Mouse (Mus musculus): ENCODE data around the gene Mag.
"Not testable (repeated sequence)": the region's sequence is repeated elsewhere in the genome, so short reads cannot be mapped to it uniquely, and the experiment has no call there.

Mag gene

DNA sequence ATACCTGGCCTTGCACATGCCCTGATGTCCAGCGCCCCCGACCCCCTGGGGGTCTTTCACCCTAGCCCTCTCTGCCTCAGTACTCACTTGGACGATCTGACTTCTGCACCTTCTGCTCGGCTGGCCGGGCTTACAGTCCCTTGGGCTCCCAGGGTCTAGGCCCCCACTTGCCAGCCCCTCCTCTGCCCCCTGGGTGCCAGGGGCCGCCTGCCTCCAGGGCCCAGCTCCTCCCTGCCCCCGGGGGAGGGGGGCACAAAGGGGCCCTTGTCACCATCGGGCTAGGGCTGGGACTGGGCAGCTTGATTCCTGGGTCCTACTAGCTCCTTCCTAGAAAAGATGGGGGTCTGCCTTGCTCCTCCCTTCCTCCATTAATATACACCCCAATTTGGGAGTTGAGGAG, at the start of gene Mag:
Gene Mag, minus strand, starts transcription at position 142 of the 400 bp plus-strand sequence.
- DNase-seq (ENCODE audit: low spot score in 2 of 2): no peak

DNA sequence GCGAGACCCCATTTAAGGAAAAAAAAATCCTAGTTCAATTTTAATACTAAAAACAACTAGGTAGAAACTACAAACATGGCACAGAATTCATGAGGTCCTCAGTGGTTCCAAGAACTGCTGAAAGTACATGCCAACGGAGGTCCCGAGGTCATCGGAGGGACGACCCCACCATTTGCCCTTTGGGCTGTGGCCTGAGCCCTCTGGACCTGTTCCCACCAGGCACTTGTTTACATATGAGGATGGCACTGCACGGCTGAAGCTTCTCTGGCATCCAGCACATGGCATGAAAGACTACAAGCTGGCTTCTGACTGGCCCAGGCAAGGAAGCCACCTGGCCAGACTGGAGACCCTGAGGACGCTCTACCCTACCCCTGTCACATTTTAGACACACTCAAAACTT, 49.7 kb upstream of the Mag start:
- no peak for DNase-seq (ENCODE audit: low spot score in 2 of 2)

DNA sequence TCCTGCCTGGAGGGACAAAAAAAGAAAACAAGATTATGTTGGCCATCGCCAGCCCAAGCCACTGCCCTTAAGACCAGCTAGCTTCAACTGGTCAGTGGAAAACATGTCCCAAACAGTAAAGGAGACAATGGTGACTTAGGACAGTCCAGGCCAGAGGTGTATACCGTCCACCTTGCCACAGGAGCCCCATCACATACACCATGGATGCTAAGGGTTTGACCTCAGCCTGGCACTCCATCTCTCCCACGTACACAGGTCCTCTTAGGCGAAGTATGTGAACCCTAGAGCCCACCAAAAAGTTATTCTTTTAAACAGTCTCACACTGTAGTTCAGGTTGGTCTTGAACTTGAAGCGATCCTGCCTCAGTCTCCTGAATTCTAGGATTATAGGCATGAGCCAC, 48.2 kb upstream of the Mag start:
- DNase-seq (ENCODE audit: low spot score in 2 of 2): no peak

DNA sequence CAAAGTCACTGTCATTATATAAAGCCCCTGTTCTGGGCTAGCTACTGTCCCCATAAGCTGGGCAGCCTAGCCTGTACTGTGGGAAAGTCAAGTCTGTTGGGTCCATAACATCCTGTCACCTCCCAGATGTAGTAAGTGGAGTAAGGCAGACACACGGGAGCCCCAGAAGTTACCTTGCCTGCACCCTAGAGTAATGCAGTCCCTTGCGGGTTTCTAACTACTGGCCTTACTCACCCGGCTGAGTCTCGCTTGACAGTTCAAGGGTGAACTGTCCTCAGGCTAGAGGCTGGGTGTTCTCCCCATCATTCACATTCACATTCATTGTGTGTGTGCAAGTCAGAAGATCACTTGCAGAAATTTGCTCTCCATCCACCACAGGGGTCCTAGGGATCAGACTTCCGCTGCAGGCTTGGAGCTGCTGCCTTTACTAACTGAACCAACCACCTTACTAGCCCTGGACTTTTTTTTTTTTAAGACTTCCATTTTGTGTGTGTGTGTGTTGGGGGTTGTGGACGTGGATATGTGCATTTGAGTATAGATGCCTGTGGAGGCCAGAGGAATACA, 45.2 kb upstream of the Mag start:
- DNase-seq (ENCODE audit: low spot score in 2 of 2): no peak

DNA sequence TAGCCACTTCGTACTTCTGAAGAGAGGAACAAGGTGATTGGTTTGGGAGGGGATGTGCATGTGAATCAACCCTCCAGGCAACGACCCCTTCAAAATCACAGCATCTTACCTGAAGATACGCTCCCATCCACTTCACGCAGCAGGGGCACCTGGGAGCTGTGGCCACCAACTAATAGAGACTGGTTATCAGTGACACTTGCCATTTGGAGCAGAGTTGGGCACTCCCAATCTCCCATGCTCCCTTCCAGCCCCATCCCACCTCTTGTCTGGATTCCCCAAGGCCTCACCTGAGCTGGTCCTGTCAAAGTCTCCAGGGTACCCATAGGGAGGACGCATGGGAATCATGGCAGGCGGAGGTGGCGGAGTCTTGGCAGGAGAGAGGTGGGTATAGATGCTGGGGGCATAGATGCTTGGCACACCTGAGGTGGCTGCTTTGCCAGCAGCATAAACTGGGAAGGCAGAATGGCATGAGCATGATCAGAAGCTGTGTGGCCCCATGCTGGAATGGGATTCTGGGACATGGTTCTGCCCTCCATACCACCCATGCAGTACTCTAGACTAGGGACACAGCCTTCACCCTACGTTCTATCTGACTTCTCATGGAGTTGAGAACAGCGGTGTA, 44.3 kb upstream of the Mag start:
- no peak for DNase-seq (ENCODE audit: low spot score in 2 of 2)

DNA sequence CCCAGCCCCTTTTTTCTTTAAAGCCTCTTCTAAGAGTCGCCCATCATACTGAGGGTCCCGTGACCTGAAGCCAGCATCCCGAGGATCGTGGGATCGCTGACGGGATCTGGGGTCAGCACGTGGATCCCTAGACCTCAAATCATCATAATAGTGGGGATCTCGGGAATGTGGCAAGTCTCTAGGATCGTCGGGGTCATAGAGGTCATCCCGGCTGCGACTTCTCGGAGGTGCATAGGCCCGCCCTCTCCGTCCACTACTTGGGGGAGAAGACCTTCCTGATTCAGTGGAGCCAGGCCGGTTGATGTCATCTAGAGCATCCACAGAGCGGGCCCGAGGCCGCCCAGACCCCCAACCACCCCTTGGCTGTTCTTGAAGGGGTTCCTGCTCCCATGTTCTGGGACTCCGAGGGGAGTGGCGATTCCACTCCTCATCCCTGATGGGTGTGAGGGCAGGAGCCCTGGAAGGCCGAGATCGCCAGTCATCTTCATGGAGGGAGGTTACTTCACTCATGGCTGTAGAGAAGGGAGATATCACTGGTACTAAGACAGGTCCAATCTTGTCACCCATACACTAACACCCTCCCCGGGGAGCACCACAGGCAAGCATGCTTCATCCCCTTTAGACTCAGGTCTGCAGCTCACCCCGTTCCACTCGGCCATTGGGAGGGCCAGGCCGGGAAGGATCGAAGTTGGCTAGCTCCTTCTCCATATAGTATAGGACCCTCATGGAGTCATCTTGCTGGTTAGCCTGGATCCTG, 43.6 kb upstream of the Mag start:
- no peak for DNase-seq (ENCODE audit: low spot score in 2 of 2)

DNA sequence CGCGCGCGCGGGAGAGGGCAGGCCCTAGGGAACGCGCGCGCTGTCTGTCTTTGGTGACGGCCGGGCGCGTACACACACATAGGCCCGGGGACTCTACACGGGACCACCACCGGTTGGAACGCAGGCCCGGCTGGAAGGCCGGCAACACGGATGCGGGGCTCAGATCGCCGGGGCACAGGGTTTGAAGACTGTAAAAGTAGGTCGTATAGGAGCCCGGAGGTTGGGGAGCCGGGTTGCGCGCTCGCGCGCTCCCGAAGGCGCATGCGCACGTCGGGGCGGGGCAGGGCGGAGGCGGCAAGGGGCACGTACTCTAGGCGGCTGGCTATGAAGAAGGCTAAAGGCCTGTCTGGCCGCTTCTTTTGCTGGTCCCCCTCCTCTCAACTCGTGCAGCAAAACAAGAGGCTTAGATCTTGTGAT, 42.7 kb upstream of the Mag start:
- peak; percentile 91 to 95 for DNase-seq (ENCODE audit: low spot score in 2 of 2)

DNA sequence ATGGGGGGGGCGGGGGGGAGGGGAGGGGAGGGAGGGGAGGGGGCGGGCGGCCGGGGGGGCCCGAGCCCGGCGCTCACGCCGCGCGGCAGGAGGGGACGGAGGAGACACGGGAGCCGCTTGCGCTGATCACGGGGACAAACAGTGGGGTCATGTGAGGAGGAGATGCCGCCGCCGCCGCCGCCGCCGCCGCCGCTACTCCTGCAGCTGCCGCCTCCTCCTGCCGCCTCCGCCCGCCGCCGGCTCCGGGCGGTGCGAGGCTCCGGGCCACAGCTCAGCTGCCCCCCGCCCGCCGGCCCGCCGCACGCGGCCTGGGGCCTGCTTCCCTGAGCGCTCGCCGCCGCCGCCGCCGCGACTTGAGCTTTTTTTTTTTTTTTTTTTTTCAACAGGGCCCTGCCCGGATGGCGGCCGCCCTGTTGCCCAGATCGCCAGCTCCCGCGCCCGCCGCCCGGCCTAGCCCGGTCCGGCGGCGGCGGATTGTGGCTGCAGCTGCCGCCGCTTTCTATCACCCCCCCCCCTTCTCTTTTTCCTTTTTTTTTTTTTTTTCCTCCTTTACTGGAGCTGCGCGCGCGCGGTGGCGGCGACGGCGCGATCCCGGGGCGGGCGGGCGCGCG, 42.2 kb upstream of the Mag start, which contains the start of gene Usf2:
Gene Usf2, minus strand, starts transcription at position 48 of the 611 bp plus-strand sequence.
- DNase-seq (ENCODE audit: low spot score in 2 of 2): peak; percentile 50 to 75

DNA sequence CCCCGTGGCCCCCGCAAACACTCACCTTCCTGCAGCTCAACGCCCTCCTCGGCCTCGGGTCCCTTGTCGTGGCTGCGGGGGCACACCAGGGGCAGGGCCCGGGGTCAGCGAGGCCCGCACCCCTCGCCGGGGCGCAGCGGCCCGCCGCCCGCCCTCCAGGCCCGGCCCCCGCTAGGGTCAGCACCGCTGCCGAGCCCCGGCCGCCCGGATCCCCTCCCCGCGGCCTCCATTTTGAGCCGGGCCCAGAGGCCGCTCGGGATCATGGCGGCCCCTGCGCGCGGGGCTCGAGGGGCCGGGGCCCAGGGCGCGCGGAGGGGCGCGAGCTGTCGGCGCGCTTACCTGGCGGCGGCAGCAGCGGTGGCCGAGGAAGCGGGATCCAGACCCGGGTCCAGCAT, 41.7 kb upstream of the Mag start:
- peak in 1 of 2 experiments; percentile 51 for DNase-seq (ENCODE audit: low spot score in 2 of 2)

DNA sequence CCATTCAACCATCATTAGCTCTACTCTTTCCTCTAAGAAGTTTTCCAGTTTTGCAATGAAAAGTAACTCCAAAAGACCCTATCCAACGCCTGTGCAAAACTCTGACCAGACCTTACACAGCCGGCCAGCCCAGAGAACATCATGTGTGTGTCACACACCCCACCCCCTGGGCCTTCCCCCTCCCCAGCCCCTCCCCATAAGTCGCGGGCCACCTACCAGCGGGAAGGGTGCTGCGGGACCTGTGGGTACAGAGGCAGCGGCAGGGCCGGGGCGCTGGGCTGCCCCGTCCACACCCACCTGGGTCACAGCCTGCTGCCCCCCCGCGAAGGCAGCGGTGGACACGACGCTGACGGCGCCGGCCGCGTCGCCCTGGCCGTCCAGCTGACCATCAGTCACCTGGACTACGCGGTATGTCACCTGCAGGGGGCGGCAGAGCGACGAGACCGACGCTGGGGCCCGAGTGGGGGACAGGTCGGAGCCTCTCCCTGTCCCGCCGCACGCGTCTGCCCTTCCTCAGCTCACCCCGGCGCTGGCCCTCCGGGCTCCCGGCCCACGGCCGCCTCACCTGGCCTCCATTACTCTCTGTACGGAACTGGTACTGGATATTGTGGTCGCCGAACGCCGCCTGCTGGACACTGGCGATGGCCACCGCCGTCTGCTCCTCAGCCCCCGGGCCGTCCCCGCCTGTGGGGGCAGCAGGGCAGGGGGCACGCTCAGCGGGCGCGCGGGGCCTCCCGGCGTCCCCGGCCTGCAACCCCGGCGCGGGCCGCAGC, 41.1 kb upstream of the Mag start:
- DNase-seq (ENCODE audit: low spot score in 2 of 2): peak; percentile 84 to 89

DNA sequence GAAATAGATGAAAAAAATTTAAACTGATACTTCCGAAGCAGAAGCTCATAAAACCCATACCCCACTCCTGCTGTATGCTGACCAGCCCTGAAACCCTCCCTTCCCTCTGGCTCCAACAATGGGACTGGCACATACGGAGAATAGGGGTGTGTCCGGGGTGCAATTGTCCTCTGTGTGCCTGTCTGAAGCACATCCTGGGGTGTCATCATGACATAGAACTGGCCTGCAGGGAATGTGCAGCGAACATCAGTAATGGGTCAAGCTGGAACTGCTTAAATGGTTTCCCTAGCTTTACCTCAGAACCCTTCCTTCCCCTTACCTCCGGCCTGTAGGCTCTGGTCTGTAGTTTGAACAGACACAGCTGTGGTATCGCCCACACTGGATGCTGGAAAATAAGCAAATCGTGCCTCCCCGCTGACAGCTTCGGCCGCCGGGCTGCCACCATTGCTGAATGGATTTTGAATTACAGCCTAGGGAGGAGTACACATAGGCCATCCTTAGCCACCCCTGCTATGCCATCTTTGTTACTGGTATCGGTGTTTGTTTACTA, 40.4 kb upstream of the Mag start:
- no peak for DNase-seq (ENCODE audit: low spot score in 2 of 2)

DNA sequence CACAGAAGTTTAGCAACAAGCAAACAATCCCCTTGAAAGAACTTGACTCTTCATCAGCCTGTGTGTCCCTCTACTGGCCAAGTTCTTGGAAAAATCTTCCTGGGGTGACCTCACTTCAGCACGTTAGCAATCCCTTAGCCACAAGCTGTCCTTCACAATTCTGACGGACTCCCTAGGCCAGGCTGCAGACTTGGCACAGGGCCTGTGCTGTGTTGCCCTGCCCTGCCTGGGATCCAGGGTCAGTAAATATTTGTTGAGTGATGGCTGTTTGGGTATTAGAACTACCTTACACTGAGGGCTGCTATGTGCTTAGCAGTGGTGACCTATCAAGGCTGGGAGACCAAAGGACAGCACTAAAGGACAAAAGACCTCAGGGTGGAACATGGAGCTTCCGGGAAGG, 39.4 kb upstream of the Mag start:
- DNase-seq (ENCODE audit: low spot score in 2 of 2): no peak

DNA sequence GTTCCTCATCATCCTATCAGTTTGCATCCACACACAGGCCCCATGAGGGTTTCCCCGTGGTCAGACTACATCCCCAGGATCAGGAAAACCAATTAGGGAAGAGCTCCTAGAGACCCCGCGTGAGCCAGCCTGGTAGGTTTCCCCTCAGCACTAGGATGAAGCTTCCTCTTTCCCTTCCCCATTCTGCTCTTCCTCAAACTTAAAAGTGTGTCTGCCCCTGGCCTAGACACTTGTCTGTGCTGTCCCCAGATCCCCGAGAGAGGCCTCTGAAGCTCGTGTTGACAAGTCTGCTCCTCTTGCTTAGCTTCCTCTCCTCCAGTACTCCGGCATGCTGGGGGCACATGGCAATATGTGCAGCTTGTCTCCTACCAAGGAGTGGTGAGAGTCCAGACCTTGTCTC, 38.8 kb upstream of the Mag start:
- DNase-seq (ENCODE audit: low spot score in 2 of 2): no peak

DNA sequence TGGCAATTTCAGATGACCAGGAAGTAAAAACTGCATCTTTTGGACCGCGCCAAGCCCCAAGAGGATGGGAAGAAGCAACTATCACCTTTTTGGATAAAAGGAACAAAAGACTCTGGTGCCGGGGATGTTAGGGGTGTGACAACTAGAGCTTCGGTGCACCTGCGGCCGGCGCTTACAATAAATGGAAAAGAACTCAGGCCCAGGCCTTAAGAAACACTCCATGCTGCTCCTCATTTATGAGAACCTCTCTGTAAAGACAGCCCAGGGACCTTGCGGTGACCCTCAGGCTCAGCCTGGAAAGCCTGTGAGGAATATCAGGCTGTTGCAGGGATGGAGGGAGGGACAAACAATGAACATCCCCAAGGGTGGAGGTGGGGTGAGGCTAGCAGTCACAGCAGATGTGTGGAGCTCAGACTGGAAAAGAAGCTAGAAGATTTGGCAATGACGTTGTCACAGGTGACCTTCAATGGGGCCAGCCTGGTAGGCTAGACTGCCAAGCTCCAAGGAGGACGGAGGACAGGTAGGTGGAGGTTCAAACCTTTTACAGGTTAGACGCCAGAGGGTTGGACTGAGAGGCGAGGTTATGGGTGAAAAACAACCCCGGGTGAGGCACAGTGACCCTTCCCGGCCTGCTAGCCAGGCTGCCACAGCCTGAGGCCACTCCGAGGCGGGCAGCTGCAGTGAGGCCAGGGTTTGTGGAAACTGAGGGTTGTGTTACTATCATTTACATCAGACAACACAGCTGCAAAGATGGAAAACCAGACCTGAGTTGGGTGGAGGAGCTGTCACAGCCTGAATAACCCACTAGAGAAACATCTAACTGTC, 38.0 kb upstream of the Mag start:
- DNase-seq (ENCODE audit: low spot score in 2 of 2): no peak

DNA sequence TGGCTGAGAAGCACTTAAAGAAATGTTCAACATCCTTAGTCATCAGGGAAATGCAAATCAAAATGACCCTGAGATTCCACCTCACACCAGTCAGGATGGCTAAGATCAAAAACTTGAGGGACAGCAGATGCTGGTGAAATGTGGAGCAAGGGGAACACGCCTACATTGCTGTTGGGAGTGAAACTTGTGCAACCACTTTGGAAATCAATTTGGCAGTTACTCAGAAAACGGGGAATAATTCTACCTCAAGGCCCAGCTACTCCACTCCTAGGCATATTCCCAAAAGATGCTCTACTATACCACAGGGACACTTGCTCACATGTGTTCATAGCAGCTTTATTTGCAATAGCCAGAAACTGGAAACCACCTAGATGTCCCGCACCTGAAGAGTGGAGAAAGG, 35.2 kb upstream of the Mag start:
- not testable (repeated sequence) for DNase-seq (ENCODE audit: low spot score in 2 of 2)

DNA sequence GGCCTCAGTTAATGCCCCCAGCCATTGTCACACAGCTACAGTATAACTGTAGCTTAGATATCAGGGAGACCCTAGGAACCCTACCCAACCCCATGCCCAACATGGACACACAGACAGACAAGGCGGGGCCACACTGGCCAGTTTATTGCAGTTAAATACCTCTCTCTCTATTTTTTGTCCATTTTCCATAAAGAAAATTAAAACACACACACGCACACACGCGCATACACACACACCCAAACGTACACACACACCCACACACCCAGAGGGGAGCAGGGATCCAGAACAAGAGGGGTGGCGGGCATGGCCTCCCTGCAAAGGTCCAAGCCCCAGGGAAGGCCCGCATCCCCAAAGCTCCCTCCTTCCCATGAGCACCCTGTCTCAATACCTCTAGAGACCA, 31.2 kb upstream of the Mag start:
- no peak for DNase-seq (ENCODE audit: low spot score in 2 of 2)

DNA sequence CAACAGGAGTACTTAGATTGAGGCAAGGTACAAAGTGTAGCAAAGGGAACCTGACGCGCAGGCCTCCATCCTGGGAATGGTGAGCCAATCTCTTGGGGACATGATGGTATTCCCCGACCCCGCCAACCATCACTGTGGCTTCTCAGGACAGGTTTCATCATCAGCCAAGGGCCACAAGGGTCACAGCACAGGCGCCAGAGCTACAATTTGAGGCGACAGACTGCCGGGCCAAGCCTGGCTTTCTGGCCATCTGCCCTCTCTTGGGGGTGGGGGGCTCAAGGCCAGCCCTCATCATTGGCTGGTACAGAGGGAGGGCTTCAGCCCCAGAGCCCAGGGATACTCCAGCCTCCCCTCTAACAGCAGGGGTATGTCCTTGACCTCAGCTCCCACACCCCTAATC, 30.8 kb upstream of the Mag start:
- DNase-seq (ENCODE audit: low spot score in 2 of 2): not testable (repeated sequence)

DNA sequence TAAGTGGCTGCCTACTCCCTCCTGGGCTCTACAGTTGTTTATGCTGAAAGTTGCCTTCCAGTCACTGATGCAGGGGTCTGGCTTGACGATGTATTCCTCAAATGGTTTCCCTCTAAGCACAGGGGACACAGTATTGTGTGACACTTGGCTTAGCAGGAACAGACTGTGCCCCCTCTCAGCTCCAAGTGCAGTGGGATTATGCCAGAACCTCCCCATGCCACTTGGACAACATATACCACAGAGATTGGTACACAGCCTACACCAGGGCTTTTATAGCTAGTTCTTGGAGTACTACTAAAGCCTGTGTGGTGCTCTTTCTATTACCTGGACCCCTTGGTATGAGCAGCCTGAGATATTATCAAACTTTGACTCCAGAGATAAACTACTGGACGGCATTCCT, 30.0 kb upstream of the Mag start:
- not testable (repeated sequence) for DNase-seq (ENCODE audit: low spot score in 2 of 2)

DNA sequence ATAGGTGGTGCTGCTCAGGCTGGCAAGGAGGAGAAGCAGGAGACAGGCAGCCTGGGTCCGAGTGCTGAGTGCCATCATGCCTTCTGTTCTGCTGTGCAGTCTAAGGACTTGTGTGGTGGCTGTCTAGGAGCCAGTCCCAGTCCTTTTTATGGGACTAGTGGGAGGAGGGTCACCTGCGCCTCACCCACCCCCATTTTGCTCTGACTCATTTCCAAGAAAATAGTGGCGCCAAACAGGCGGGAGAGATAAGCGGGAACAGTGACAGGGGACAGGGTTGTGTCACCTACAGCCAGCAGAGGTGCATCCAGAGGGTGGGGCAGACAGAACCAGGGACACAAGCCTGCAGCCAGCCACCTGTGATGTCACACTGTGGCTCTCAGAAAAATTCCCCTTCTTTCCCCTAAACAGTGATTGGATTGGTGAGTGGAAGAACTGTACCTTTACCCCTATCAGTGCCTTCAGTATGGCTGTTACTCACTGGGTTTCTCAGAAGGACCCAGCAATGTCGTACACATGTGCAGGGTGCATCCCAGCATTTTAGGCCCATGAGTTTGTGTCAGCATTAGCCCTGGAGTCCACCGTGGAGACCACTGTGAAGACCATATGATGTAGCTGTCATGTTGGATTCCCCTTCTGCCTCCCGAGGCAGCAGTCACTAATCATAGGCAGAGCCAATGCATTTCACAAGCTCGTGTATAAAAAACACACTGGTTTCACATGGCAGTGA, 29.4 kb upstream of the Mag start, which contains the start of gene Hamp:
Gene Hamp, minus strand, starts transcription at position 124 of the 727 bp plus-strand sequence.
- DNase-seq (ENCODE audit: low spot score in 2 of 2): no peak

DNA sequence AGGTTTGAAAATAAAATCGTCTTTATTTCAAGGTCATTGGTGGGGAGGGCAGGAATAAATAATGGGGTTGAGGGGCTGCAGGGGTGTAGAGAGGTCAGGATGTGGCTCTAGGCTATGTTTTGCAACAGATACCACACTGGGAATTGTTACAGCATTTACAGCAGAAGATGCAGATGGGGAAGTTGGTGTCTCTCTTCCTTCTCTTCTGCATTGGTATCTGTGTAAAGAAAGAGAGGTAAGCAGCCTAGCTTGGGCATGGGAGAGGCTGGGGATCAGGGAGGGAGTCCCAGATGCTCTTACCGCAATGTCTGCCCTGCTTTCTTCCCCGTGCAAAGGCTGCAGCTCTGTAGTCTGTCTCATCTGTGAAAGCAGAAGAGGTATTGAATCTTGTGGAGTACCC, 27.7 kb upstream of the Mag start:
- not testable (repeated sequence) for DNase-seq (ENCODE audit: low spot score in 2 of 2)
